Mouse (Mus musculus) kidney, adult 10 weeks (tissue): ENCODE results near the gene Snrpg. TPM values are rescaled to one million over a fixed set of nuclear protein-coding genes. Genes with fewer than 3 reads are reported as not detected.

Experiments
- polyA plus RNA-seq: library from polyadenylated mRNA; stranded (reverse); fragments of 350-450 nt; fragmentation: Illumina TruSeq; extraction: RNeasy Lipid Tissue Mini Kit (QIAGEN cat#74804); gene quantifications from one replicate; pipeline ENCODE4 v1.2.3, GENCODE M21; 2014; ENCODE audit warnings: low read depth, low replicate concordance

Snrpg gene
- 10.8 TPM for polyA plus RNA-seq

DNA sequence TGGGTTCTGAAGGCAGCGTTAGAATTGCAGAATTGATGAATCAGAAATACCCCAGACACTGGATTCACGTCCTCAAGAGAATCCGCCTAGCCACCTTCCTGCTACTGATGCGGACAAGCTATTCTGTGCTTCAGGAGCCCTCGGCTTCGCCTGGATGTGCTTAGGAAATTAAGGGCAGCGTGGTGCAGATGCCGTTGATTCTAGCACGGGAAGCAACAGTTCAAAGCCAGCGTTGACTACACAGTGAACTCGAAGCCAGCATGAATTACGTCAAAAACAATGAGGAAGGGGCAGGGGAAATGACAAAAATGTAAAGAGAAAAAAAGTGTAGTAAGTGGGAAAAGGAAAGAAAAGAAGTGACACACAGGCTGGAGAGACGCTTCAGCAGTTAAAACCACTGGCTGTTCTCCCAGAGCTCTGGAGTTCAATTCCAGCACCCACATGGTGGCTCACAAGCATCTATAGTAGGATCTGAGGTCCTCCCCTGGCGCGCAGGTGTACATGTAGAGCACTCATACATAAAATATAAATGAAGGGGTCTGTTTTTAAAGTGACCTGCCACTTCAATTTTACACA is at the start of gene Snrpg:
Gene Snrpg, plus strand, starts transcription at position 541 of the 576 bp plus-strand sequence.

DNA sequence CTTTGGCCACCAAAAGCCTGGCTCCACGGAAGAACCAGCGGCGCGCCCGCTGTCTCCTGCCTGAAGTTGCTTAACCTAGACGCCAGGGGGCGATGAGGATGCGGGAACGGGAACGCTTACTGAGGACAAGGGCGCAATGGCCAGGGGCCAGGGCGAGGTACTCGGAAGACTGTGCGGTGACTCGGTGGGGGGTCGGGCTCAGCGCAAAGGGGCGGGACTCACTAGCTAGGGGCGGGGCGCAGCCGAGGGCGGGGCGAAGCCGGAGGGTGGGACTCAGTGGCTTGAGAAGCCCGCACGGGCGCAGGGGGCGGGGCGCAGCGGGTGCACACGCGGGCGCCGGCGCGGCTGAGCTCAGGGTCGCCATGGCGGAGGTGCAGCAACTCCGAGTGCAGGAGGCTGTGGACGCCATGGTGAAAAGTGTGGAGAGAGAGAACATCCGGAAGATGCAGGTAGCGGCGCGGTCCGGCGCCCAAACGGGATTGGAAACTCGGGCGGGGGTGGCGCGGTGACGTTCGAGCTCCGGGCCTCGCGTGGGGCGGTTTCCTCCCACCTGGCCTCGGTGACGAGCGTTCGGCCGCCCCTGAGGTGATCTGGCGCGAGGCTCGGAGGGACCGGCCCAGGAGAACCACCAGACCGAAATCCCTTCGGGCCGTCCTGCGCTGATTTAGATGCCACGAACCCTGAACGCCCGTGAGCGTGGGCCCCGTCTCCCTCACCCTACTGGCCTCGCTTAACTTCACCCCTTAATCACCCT is 5.6 kb upstream of the Snrpg start, which contains the start of gene Fam136a:
Gene Fam136a, plus strand, starts transcription at position 276 of the 754 bp plus-strand sequence.

DNA sequence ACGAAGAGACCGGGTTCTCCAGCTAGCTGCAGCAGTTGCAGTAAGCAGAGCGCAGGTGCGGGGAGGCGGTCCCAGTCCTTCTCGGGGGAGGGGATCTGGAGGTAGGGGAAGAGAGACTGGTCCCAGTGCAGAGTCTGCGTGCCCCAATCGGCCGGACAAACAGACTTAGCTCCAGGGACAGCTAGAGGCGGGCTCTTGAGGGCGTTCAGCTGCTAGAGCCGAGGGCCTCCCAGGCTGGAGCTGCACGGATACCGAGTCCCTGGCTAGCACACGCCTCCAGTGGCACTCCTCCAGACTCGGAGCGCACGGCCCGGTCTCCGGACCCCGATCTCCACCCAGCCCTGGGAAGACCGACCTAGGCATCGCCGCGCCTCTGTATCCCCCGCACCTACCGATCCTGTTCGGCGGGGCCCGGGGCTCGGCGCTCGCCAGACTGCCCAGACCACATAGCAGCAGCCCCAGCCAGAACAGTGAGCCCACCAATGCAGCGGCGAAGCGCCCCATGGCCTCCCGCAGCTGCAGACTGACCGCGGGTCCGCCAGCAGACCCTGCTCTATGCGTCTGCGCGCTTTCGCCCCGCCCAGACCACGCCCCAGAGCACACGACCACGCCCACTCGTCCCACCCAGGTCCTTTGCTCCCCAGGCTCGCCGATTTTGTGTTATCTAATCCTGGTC is 25.6 kb downstream of the Snrpg start, which contains the start of gene Pcyox1:
Gene Pcyox1, minus strand, starts transcription at position 574 of the 676 bp plus-strand sequence.

DNA sequence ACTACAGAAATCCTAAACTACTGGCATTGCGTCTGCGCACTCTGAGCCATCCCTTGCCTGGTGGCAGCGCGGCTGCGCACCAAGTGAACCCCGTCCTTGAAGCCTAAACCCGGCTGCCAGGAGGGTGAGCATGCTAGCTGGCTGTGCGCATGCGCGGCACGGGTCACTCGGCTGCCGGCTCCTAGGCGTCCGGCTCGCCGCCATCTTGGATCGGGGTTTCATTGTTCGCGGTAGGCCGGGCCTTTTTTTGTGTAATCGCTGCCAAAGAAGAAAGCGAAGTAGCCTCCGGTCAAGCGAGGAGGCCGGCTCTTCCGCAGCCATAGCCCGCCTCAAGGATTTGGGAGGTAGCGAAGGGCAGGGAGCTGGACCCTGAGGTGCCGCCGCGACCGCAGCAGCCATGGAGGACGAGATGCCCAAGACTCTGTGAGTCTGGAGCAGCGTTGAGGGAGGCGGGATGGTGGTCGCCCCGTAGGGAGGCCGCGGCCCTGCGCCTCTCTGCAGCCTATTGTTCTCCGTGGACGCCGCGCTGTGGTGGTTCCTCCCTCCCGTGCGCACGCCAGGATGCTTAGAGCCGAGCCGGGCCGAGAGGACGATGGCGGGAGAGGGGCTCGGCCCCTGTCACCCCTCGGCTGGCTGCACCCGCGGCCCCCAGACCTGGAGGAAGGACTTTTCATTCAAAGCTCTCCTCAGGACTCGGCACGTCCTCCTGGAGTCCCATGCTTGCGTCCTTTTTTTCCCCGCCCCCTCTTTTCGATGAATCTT is 33.2 kb downstream of the Snrpg start, which contains the start of gene Tia1:
Gene Tia1, plus strand, starts transcription at position 120 of the 762 bp plus-strand sequence.

DNA sequence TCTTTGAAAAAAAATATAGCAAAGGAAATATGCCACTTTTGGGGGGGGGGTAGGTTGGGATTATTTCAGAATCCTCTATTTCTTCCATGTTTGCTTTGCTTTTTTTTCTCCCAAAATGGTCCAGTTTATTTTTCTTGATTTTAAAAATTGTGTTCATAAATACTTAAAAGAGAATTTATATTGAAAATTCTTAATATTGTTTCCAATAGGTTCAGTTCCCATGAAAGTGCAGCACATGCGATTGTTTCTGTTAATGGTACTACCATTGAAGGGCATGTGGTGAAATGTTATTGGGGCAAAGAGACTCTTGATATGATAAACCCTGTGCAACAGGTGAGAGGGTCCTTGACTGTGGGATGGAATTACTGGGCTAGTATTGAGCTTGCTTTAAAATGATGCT is 55.3 kb downstream of the Snrpg start, which contains the start of gene Gm44790:
Gene Gm44790, plus strand, starts transcription at position 301 of the 400 bp plus-strand sequence.

Other genes with a start within 250 kb of the Snrpg start
- gene Tgfa, start 176.1 kb upstream of the Snrpg start, polyA plus RNA-seq, result 2.3 TPM
- 79.4 TPM for gene Fam136a, start 5.7 kb upstream of the Snrpg start, polyA plus RNA-seq
- 138 TPM for gene Pcyox1, start 25.9 kb downstream of the Snrpg start, polyA plus RNA-seq
- 46.9 TPM for gene Tia1, start 32.9 kb downstream of the Snrpg start, polyA plus RNA-seq
- gene Gm44790, start 55.4 kb downstream of the Snrpg start, polyA plus RNA-seq, result not detected
- gene C87436, start 67.1 kb downstream of the Snrpg start, polyA plus RNA-seq, result 13.9 TPM
- 101 TPM for gene Pcbp1, start 155.0 kb downstream of the Snrpg start, polyA plus RNA-seq